Mouse (Mus musculus): ENCODE data around the gene Ubash3b. TPM values are rescaled to one million over a fixed set of nuclear protein-coding genes. Genes with fewer than 3 reads are reported as not detected.

The Ubash3b gene
- polyA plus RNA-seq, 1 experiment = 19.1 TPM

DNA sequence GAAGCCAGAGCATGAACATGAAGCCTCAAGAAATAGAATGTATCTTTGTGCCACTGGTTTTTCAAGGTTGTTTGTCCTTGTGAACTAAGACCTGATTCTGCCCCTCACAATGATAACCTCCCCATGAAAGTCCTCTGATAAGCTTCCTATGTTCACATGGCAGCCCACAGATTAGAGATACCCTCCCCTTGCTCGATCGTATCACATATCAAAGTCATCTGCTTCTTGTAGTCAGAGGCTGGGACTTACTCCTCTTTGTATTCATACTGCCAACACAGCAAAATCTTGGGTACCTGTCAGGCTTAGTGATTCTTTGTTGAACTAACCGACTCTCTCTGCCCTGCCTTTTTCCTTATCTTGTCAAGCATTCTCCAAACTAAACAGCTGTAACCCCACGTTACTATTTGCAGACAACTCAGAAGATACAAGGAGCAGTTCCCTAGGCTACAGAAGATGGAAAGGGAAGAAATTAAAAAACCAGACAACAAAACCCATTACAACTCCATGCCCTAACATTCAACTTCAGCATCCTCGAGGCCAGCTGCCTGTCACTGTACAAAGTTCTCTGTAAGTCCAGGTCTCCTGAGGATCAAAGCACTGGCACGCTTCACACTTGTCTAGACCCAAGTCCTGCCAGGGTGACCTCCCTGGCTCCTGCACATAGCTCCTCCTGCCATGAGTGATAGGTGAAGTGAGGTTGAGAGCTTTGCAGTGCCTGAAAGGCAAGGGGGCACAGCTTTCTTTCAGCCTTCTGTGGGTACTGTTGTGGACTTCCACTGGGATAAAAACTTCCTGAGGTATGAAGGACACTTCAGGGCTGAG, 22.3 kb downstream of the Ubash3b start:
- DNase-seq (ENCODE audit: extremely low spot score in 1 of 2, low spot score in 1 of 2) = no peak

DNA sequence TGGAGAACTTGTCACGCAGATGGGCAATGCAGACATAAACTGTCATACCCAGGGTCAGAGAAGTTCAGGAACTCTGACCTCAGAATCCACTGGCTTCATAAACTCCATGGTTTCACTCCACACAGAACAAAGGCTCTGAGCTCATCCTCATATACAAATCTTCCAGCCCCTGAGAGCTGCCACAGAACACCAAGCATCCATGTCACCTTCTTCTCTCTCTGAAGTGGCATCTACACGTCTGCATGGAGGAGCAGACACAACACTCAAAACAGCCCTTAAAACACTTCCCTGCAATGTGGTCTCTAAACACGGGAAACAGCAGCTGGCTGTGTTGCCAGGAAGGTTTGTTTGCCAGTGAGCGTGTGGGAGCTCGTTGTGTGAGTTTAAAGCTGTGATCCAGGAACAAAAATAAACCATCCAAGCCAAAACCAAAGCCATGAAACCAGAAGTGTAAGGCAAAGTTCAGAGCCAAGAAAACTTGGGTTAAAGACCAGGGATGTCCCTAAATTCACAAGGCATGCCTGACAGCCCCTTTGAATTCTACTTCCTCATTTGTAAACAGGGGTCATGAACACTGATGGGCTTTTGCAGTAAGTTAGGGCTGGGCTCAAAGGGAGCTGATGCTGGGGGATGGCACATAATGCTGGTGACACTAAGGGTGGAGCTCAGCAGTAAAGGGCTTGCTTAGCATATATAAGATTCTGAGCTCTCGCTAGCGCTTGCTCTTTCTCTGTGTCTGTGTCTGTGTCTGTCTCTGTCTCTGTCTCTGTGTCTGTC, 24.6 kb downstream of the Ubash3b start:
- DNase-seq (ENCODE audit: extremely low spot score in 1 of 2, low spot score in 1 of 2) = peak in 1 of 2 experiments; percentile 57

DNA sequence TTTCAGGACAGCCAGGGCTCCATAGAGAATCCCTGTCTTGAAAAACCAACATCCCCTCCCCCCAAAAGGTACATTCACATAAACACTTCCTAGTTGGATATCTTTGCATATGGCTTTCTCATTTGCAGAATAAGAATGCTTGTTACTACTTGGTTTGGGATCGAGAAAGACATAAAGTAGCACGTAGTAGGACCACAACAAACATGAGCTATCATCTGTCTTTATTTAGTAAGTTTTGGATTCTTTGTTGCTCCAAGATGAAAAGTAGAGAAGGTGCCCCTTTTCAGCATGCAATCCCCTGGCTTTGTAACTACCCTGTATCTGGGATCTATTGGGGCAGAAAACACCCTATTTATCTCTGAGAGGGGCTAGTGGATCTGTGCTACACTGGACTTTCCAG, 25.2 kb downstream of the Ubash3b start:
- no peak for DNase-seq (ENCODE audit: extremely low spot score in 1 of 2, low spot score in 1 of 2)

DNA sequence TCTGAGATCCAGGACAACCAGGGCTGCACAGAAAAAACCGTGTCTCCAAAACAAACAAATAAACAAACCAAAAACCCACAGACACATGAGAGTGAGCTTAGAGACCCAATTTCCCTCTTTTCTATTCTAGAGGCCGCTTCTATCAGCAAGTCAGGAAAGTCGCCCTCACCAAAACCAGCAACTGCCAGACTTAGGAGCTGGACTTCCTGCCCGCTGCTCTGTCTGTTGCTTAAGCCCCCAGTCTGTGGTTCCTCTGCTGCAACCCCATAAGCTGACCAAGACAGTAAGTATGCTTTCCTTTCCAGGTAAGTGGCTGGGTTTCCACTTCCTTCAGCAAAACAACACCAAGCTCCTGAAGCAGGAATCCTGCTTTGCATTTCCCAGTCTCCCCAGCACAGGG, 26.6 kb downstream of the Ubash3b start:
- no peak for DNase-seq (ENCODE audit: extremely low spot score in 1 of 2, low spot score in 1 of 2)

DNA sequence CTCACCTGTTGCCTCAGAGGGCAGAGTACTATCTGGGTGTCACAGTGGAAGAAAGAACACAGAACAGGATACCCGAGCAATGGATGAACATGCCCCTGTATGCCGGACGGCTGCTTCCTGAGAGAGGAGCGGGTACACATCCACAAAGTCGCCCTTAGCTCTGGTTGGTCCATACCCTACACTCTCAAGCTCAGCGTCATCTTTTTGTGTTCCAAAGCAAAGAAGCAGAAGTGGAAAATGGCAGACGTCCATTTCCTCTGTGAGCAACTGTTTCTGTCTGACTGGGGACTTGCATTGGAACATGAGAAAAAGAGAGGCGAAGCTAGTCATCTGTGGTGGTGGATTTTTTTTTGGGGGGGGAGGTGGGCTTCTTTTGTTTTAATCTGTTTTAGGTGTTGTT, 30.9 kb downstream of the Ubash3b start:
- DNase-seq (ENCODE audit: extremely low spot score in 1 of 2, low spot score in 1 of 2) = no peak

DNA sequence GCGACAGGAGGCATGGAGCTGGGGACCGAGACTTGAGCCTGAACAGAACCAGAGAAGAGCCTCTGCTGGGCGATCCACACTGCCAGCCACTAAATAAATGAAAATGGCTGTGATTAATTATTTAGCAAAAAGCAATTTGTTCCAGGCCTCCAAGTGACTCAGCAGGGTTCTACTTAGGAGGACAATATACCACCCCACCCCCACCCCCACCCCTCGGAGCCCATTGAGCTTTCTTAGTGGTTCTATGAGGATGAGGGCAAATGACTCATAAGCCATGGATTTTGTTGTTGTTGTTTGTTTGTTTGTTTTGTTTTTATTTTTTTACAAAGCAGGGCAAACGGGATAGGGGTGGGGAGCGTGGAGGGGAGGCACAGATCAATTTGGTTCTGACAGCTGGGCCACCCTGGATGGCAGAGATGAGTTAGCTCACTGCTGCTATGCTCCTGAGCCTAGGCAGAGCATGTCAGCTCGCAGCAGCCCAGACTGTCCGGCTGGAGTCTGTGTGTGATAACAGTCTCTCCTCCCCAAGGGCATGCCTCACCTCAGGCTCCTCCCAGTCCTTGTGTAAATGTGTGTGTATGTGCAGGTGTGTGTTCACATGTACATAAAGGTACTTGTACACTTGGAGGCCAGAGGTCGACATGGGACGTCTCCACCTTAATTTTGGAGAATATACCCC, 31.6 kb downstream of the Ubash3b start:
- no peak for DNase-seq (ENCODE audit: extremely low spot score in 1 of 2, low spot score in 1 of 2)

DNA sequence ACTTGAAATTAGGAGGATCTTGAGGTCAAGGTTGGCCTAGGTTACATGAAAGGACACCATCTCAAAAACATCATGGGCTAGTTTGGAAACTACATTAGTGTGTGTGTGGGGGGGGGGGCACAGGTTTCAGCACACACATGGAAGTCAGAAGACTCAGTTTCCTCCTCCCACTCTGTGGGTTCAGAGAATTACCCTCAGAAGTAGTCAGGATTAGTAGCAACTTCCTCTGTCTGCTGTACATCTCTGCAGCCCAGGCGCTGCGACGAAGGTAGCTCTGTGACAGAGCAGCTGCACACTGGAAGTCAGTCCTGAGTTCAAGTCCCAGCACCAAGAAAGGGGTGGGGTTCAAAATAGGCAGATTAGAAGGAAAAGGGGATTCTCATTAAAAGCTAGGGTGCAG, 32.2 kb downstream of the Ubash3b start:
- no peak for DNase-seq (ENCODE audit: extremely low spot score in 1 of 2, low spot score in 1 of 2)

DNA sequence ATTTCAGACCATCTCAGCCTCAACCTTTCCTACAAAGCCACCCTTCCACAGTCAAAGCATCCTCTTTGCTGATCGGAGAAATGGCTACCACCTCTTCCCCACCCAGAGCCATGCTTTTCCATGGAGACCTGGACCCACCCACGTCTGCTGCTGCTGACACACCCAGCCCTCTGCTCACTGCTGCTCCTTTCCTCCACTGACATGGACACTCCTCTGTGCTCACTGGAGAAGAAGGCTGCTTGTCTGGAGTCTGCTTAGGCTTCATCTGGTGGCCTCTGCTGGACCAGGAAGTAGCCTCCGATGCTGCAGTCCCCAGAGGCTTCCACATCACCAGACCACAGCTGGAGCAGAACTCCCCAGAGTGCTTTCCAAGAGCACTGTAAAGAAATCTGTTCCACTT, 34.8 kb downstream of the Ubash3b start:
- no peak for DNase-seq (ENCODE audit: extremely low spot score in 1 of 2, low spot score in 1 of 2)

DNA sequence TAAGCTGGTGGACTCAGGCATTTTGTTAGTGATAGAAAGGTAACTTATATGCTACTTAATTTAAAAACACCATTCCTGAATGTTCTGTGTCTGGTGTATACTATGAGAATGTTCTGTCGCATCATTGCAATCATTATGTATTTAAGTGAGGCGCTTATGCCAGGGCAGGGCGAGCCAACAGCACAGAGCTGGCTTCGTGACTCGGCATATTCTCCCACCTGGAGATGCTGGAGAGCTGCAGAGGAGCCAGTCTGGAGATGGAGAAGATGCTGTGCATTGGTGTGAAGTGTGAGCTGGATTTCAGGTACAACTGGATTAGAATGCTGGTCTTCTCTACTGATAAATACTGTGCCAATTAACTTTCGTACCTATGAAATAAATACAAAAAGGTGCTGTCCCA, 37.2 kb downstream of the Ubash3b start:
- DNase-seq (ENCODE audit: extremely low spot score in 1 of 2, low spot score in 1 of 2) = no peak

DNA sequence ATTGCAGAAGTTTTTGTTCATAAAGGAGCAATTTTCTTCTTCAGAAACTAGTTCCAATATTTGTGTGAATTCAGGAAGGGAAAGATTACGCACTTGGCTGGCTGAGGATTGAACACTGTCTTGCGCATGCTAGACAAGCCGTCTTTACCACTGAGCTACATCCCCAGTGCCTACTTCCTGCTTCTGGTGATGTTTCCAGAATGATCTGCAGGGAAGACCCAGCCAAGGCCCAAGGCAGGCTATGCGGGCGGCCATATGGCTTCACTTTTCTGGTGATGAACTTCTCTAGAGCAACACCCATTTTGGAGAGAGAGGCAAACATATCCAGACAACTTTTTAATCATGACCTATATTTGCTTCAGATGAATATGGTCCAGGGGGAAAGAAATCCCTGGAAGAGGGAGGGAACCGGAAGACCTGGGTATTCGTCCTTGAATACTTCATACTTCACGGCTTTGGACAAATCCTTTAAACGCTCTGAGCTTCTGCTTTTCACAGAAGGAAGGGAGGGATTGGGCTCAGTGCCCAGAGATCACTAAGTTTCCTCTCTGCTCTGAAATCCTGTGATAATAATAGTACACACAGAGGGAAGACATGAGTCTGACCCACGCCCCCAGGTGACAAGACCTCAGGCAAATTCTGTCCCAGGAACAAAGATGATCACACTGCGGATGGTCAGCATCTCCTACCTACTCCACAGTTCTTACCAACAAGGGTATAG, 38.9 kb downstream of the Ubash3b start:
- DNase-seq (ENCODE audit: extremely low spot score in 1 of 2, low spot score in 1 of 2) = no peak

DNA sequence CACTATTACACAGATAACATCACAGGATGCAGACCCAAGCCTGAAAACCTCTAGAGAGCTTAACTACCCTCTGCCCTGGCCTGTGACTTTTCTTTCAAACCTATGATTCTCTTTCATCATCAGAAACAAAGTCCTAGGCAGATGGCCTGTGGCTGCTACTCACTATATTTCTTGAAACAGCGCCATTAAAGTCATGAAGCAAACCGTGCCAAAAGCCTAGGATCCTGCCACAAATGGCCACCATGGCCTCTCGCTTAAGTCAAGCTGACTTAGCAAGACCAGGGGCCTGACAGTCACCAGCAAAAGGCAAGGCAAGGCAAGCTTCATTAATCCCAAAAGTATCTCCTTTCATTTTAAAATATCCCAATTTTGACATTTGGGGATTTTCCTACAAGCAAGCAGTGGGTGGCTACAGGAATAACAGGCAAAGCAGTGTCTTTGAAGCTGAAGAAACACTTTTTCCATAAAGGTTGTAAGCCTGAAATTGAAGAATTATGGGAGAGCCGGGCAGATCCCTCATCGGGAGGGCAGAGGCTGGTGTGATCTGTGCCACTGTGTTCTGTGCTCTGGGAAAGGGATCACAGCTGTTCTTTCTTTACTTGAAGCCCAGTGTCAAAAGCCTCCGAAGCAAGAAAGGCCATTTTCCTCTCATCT, 39.7 kb downstream of the Ubash3b start:
- DNase-seq (ENCODE audit: extremely low spot score in 1 of 2, low spot score in 1 of 2) = no peak

DNA sequence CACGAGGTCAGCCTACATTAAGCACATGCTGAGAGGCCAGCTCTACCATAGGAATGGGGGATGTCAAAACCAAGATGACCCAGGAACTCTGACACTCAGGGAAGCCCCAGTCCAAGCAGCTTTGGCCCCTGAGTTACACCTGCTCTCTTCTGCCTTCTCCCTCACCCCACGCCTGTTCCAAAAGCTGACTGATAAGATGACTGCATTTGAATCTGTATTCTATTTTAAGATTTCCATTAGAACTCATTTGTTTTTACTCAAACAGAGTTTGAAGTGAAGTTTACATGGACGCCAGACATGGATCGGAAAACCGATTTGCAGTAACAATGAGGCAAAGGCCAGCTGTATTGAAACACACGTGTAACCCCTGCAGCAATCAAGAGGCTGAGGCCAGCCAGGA, 41.5 kb downstream of the Ubash3b start:
- DNase-seq (ENCODE audit: extremely low spot score in 1 of 2, low spot score in 1 of 2) = no peak

DNA sequence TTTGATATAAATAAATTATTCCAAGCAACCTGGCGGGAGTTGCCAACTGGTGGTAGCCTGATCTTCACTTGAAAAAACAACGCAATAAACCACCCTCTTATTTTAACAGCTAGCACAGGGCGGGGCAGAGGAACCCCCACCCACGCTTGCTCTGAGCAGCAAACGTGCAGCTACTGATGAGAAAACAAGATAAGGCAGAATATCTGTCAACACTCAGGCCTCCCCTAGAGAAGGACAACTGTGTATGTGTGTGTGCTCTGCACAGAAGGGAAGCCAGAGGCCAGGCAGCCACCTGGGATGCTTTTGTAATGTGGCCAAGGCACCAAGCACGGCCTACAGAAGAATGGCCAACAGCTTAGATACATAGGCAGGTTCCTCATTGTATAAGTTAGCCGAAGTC, 43.4 kb downstream of the Ubash3b start:
- DNase-seq (ENCODE audit: extremely low spot score in 1 of 2, low spot score in 1 of 2) = peak in 1 of 2 experiments; percentile 48

DNA sequence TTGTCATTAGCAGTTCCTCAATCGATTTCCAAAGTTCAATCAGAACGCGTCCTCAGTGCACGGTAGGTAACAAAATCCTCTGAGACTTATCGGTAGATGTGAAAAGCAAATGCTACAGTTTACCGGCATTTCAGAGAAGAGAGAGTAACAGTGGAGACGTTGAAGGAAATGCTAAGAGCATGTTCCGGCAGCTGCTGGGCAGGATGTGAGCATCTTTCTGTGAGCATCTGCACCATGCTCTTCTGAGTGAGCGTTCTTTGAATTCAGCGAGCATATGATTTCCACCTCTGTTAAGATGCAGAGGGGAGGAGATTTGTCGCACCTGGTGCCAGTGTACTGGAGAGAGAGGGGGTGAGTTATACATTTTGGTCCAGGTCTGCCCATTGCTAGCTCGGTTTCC, 45.4 kb downstream of the Ubash3b start:
- no peak for DNase-seq (ENCODE audit: extremely low spot score in 1 of 2, low spot score in 1 of 2)

DNA sequence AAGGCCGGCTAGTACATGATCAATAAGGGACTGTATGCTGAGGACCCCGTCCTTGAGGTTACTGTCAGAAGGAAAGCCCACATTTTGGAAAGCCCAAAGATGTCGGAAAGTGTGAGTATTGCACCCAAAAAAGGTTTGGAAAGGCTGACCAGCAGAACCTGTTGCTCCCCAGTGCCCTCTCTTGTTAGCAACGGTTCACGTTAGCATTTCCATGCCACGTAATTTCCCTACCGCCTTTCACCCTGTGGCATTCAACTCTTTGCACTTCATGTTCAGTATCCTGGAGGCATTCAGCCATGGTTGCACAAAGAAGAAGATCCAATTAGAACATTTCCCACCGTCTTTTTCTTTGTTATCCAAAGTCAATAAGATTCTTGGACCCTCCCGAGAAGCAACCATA, 47.1 kb downstream of the Ubash3b start:
- DNase-seq (ENCODE audit: extremely low spot score in 1 of 2, low spot score in 1 of 2) = no peak

DNA sequence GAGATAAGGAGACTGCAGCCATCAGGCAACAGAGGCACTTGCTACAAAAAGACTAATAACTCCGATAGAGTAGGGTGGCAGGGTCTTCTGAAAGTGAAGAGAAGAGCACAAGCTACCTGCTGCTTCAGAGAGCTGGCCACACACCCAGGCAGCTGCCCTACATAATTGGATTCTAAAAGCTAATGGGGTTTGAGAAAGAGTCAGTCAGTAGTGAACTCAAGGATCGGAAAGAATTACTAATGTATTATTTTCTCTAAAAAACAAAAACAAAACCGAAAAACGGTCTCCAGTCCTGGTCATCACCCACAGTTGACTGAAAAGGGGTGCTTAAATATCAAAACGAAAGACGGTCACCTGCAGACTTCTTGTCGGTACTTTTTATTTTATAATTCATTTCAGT, 51.7 kb downstream of the Ubash3b start:
- DNase-seq (ENCODE audit: extremely low spot score in 1 of 2, low spot score in 1 of 2) = no peak

DNA sequence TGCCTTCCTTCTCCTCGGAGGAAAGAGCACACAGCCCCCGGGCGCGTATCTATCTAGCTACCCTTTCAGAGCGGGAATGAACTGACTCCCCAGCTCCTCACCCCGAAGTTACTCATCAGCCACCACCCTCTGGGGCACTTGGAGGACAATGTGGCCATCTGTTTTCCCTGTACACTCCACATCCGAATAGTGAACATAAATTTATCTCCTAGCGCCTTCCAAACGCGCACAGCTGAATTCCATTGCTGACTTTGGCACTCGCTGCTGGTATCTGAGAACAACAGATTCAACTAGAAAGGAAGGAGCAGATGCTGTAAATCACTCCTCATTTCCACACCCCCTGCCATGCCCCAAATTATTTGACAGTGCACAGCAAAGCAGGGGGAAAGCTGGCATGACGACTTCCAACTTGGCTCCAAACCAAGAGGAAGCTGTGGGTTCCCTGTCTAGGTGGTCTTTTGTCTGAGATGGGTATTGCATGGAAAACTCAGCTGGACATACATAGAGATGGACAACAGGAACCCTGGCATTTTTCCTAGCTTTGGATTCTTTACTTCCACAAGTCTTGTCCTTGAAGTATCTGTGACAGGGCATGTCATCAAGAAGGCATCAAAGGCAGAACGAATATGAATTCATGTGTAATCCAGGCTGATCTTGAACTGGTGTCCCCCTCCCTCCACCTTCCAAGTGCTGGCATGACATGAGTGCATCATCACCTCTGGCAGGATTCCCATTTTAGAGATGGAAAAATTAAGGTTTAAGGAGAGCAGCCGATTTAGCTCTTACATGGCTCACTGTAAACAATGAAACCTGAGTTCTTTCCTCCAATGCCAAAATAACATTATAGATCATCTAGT, 52.9 kb downstream of the Ubash3b start:
- DNase-seq (ENCODE audit: extremely low spot score in 1 of 2, low spot score in 1 of 2) = peak; percentile 50 to 73

DNA sequence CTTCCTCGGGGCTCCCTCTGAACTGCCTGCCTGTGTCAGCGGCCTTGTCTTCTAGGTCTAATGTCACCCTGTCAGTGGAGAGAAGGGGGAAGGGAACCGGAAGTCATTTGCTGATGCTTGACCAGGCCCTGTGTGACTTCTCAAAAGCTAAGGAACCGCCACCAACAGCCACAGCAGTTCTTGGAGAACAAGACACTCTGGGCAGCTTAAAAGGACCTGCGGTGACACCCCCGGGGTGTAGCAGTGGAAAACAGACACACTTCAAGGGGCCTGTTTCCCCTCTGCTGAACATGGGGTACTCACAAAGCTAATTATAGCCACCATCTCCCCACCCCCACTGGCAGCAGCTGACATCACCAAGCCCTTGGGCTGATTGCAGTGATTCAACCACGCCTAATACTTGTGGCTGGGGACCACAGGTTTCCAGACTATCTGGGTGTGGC, 56.3 kb downstream of the Ubash3b start:
- no peak for DNase-seq (ENCODE audit: extremely low spot score in 1 of 2, low spot score in 1 of 2)

DNA sequence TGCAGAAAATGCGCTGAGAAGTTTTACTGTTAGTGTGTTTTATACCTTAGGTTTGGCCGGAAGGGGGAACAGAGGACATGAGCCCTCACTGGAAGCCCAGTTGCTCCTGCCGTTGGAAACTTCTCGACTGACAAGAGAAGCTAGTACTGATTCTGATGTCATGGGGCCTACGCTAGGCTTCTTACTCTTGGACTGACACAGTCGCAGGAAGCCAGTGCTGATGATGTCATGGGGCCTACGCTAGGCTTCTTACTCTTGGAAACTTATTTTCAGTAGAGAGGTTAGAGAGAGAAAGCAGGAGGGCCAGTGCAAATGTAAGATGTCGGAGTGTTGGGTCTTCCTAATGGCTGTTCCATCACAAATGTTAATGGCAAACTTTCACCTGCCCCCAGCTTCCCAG, 57.8 kb downstream of the Ubash3b start:
- no peak for DNase-seq (ENCODE audit: extremely low spot score in 1 of 2, low spot score in 1 of 2)

Measured in frontal cortex, adult 2 months (tissue).